Mouse (Mus musculus) embryonic facial prominence, embryonic 11.5 days (tissue): ENCODE measurements at regions not wholly inside any gene's neighbourhood (a gene's known extent, or its start where the extent isn't known, plus 50 kb on each side); places are given as distances from the start of the nearest gene placed in this dataset.

Experiments
- ATAC-seq: fragments of 200-750 bp; cut with Nextera tagmentation; replicated peaks from 2 replicates; pipeline ENCODE4 v1.8.0; 2017; ENCODE audit warnings: low read depth; ENCODE audit not compliant: insufficient number of reproducible peaks, low FRiP score, low TSS enrichment
- DNase-seq: peaks from one replicate; pipeline ENCODE4 v3.0.0-alpha.2; 2015; ENCODE audit warnings: low spot score
- H3K27ac ChIP-seq: fragments of 300-500 bp; sonication (generic); replicated peaks from 2 replicates; pipeline ENCODE4 v1.5.1; 2014; ENCODE audit warnings: mild to moderate bottlenecking, low read depth, low read length, control low read depth
- H3K27me3 ChIP-seq: fragments of 300-500 bp; sonication (generic); 2 replicates; pipeline ENCODE4 v1.6.1; 2014; ENCODE audit warnings: mild to moderate bottlenecking, low read length, moderate library complexity, mixed read lengths; ENCODE audit not compliant: control insufficient read depth, insufficient read depth
- H3K36me3 ChIP-seq: fragments of 300-500 bp; sonication (generic); replicated peaks from 2 replicates; pipeline ENCODE4 v1.6.1; 2014; ENCODE audit warnings: low read depth, mild to moderate bottlenecking, low read length, moderate library complexity, mixed read lengths; ENCODE audit not compliant: control insufficient read depth, insufficient read depth
- H3K4me1 ChIP-seq: fragments of 300-500 bp; sonication (generic); 2 replicates; pipeline ENCODE4 v1.6.1; 2014; ENCODE audit warnings: low read length, mixed read lengths; ENCODE audit not compliant: control insufficient read depth, insufficient read depth
- H3K4me2 ChIP-seq: fragments of 300-500 bp; sonication (generic); 2 replicates; pipeline ENCODE4 v1.6.1; 2014; ENCODE audit warnings: low read depth, mild to moderate bottlenecking, control low read depth, low read length, moderate library complexity
- H3K4me3 ChIP-seq: fragments of 300-500 bp; sonication (generic); 2 replicates; pipeline ENCODE4 v1.5.1; 2014; ENCODE audit warnings: low read depth, low read length, control low read depth
- H3K9ac ChIP-seq: fragments of 300-500 bp; sonication (generic); replicated peaks from 2 replicates; pipeline ENCODE4 v1.6.1; 2014; ENCODE audit warnings: mild to moderate bottlenecking, control low read depth, low read length
- H3K9me3 ChIP-seq: fragments of 300-500 bp; sonication (generic); replicated peaks from 2 replicates; pipeline ENCODE4 v1.6.1; 2016; ENCODE audit warnings: mild to moderate bottlenecking, low read length, inconsistent platforms, mixed read lengths; ENCODE audit not compliant: control insufficient read depth
- WGBS: fragments of 180-500 bp; shearing (Covaris S2); extraction: QIAGEN DNeasy Blood & Tissue Kit; methylation state at CpG from one replicate; pipeline ENCODE4 v1.1.7; 2014; 5-methylcytosine and 5-hydroxymethylcytosine counted together

GRCm38 (mm10) chr5:142338051-142338450 is 63.2 kb upstream of the Foxk1 start:
- WGBS: 84% methylated on average over 11 of the region's 11 CpGs
- H3K4me1 ChIP-seq: no peaks in the 10 kb centered on the region
- no peaks in the 10 kb centered on the region for H3K36me3 ChIP-seq
- no peak overlapping the region for H3K9ac ChIP-seq
- H3K9me3 ChIP-seq: no peaks in the 10 kb centered on the region
- no peak for DNase-seq
- no peaks in the 10 kb centered on the region for H3K27me3 ChIP-seq
- no peak overlapping the region for H3K4me2 ChIP-seq
- no peak overlapping the region for H3K4me3 ChIP-seq
- no peak for ATAC-seq
- no peak overlapping the region for H3K27ac ChIP-seq

GRCm38 (mm10) chr5:142340205-142341025 is 60.9 kb upstream of the Foxk1 start:
- no peak overlapping the region for H3K4me2 ChIP-seq
- H3K36me3 ChIP-seq: no peaks in the 10 kb centered on the region
- H3K27ac ChIP-seq: no peak overlapping the region
- 52% methylated on average over 14 of the region's 14 CpGs for WGBS
- no peaks in the 10 kb centered on the region for H3K9me3 ChIP-seq
- no peak overlapping the region for H3K9ac ChIP-seq
- no peak for ATAC-seq
- H3K27me3 ChIP-seq: no peaks in the 10 kb centered on the region
- no peaks in the 10 kb centered on the region for H3K4me1 ChIP-seq
- DNase-seq: peak; percentile 36
- H3K4me3 ChIP-seq: no peak overlapping the region

GRCm38 (mm10) chr5:142341026-142341432 is 60.3 kb upstream of the Foxk1 start:
- 77% methylated on average over 3 of the region's 3 CpGs for WGBS
- ATAC-seq (no peak; the same call in 1 of the 2 replicates), DNase-seq (no peak)
- no peaks in the 10 kb centered on the region for H3K4me1 ChIP-seq
- H3K9ac ChIP-seq: no peak overlapping the region
- H3K27ac ChIP-seq: no peak overlapping the region
- no peak overlapping the region for H3K4me2 ChIP-seq
- H3K36me3 ChIP-seq: no peaks in the 10 kb centered on the region
- no peaks in the 10 kb centered on the region for H3K27me3 ChIP-seq
- no peak overlapping the region for H3K4me3 ChIP-seq
- H3K9me3 ChIP-seq: no peaks in the 10 kb centered on the region

DNA sequence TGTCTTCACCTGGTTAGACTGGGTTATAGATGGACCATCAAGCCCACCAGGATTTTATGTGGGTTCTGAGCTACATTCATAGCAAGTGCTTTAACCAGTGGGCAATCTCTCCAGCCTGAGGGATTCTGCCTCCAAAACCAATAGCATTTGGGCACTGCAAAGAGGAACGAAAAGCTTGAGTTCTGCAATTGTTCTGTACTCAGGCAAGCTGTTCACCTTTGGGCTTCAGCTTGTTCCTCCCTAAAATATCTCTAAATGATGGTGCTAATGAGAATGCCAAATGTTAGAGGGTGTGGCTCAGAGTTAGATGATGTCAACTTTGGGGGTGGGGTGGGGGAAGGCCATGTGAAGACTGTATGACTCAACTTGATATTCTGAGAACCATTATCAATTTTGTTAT is 54.8 kb upstream of the Foxk1 start:
- Histone ChIP-seq H3K4me3 (no peak overlapping the region), H3K27me3 (no peaks in the 10 kb centered on the region), H3K4me2 (no peak overlapping the region), H3K9me3 (no peaks in the 10 kb centered on the region), H3K4me1 (no peaks in the 10 kb centered on the region), H3K9ac (no peak overlapping the region), H3K36me3 (no peaks in the 10 kb centered on the region), H3K27ac (no peak overlapping the region)
- WGBS: 97% methylated on average over 1 of the region's 1 CpGs
- DNase-seq (no peak), ATAC-seq (no peak)

- Histone ChIP-seq H3K4me1 (no peaks in the 10 kb centered on the region), H3K27me3 (no peaks in the 10 kb centered on the region), H3K9me3 (no peaks in the 10 kb centered on the region), H3K4me2 (no peak overlapping the region), H3K27ac (no peak overlapping the region), H3K36me3 (no peaks in the 10 kb centered on the region), H3K9ac (no peak overlapping the region), H3K4me3 (no peak overlapping the region)
- ATAC-seq: no peak
- WGBS: 58% methylated on average over 5 of the region's 5 CpGs
- DNase-seq: no peak
Observed at GRCm38 (mm10) chr5:142350574-142350973, 50.7 kb upstream of the Foxk1 start.
